Mouse (Mus musculus) spleen, adult 2 months (tissue): Measurements from ENCODE around the gene Oaz1.

Experiments used
- CTCF ChIP-seq: fragments of 200-500 bp; IDR thresholded peaks from 2 replicates; pipeline ENCODE4 v1.5.1; 2011; ENCODE audit warnings: mild to moderate bottlenecking, inconsistent platforms; ENCODE audit not compliant: insufficient read depth, insufficient read length, insufficient replicate concordance; ENCODE audit errors: extremely low read depth
- POLR2A ChIP-seq: fragments of 200-500 bp; IDR thresholded peaks from 2 replicates; pipeline ENCODE4 v1.6.1; 2011; ENCODE audit warnings: low read depth, low read length, inconsistent platforms

GRCm38 (mm10) chr10:80845055-80845693 lies 18.7 kb downstream of the Oaz1 start:
- no peak for TF ChIP-seq POLR2A
- no peak for TF ChIP-seq CTCF
